Mouse (Mus musculus) telencephalon, adult 2 months (tissue): ENCODE measurements around the gene Kcnma1.

ENCODE experiments used
- DNase-seq: peaks from one replicate; pipeline ENCODE4 v3.0.0-alpha.2; 2011; ENCODE audit warnings: low read depth, low spot score

Kcnma1 gene

DNA sequence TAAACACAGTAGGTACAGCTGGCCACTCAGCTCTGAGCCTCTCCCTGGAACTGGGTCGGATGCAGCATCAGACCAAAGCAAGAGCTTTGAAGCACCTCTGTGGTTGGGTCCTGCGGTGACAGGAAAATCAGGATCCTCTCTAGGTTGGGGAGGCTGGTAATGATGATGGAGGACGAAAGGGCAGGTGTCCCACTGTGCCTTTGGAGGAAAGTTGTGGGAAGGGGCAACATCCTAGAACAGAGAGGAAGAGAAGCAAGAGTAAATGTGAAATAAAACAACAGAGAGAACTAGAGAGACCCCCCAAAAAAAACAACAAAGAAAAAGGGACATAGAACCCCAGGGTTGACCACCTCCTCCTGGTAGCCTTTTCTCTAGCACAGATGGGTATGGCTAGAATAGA lies at the start of gene Kcnma1:
Kcnma1 (minus strand) TSS at position 101 of the 400 bp plus-strand sequence.
- no peak for DNase-seq

GRCm38 (mm10) chr14:24059747-24060146 lies 45.5 kb upstream of the Kcnma1 start:
- peak; percentile 27 for DNase-seq

GRCm38 (mm10) chr14:24059287-24059686 lies 45.0 kb upstream of the Kcnma1 start:
- DNase-seq: no peak

- no peak for DNase-seq
Observed at GRCm38 (mm10) chr14:24051821-24052220, 37.5 kb upstream of the Kcnma1 start.

GRCm38 (mm10) chr14:24036609-24037008 lies 22.3 kb upstream of the Kcnma1 start:
- no peak for DNase-seq

GRCm38 (mm10) chr14:24036208-24036535 lies 21.9 kb upstream of the Kcnma1 start:
- DNase-seq: no peak

GRCm38 (mm10) chr14:24035486-24036207 lies 21.4 kb upstream of the Kcnma1 start:
- DNase-seq: no peak

- no peak for DNase-seq
Observed at GRCm38 (mm10) chr14:24032876-24033389, 18.6 kb upstream of the Kcnma1 start.

- DNase-seq: no peak
Observed at GRCm38 (mm10) chr14:24032201-24032600, 17.9 kb upstream of the Kcnma1 start.

DNA sequence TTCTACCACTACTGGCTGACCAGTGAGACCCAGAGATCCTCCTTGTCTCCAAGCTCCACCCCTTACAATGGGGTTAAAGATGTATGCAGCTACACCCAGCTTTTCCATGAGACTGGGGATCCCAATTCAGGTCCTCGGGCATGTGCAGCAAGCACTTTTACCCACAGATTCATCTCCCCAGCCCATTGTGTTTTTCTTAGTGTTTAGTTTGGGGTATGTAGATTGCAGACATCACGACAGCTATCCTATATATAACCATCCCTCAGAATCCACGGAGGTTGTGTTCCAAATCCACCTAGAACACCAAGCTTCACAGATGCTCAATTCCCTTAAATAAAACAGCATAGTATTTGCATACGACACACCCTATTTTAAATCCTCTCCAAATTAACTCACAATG lies 6.4 kb upstream of the Kcnma1 start:
- DNase-seq: peak; percentile 83

- no peak for DNase-seq
Observed at GRCm38 (mm10) chr14:24009978-24010377, 4.3 kb downstream of the Kcnma1 start.

DNA sequence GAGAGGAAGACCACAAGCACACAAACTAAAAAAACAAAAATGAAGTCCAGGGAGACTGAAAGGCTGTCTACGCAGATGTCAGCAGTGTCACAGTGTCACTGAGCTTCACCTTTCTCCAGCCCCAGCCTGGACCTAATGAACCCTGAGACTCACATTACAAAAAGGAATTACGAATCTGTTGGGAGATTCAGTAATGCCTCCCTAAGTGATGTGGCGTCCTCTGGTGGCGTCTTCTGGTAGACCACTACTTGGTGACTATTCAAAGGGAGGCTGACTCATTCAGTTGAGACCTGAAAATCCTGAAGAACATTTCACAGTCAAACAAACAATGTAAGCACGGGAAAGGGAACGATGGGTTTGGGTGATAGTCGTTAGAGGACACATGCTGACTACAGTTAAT lies 6.0 kb downstream of the Kcnma1 start:
- DNase-seq: peak; percentile 67

DNA sequence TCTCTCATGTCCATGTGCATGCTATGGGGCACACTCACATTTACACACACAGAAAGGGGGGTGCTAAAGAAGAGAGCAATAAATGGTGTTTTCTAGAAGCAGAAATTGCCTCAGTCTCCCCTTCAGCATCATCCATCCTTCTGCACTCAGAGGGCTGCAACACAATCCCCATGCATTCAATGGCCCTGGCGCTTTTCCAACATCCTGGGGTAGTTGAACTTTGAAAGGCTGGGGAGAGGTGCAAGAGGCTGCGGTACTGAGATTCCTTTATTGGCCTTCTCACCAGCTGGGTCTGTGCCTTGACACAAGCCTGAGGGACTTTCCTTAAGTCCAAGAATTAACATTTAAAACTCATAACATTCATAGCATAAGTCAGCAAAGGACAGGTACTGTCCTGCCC lies 8.0 kb downstream of the Kcnma1 start:
- no peak for DNase-seq

- DNase-seq: no peak
Observed at GRCm38 (mm10) chr14:24004471-24005271, 9.6 kb downstream of the Kcnma1 start.

DNA sequence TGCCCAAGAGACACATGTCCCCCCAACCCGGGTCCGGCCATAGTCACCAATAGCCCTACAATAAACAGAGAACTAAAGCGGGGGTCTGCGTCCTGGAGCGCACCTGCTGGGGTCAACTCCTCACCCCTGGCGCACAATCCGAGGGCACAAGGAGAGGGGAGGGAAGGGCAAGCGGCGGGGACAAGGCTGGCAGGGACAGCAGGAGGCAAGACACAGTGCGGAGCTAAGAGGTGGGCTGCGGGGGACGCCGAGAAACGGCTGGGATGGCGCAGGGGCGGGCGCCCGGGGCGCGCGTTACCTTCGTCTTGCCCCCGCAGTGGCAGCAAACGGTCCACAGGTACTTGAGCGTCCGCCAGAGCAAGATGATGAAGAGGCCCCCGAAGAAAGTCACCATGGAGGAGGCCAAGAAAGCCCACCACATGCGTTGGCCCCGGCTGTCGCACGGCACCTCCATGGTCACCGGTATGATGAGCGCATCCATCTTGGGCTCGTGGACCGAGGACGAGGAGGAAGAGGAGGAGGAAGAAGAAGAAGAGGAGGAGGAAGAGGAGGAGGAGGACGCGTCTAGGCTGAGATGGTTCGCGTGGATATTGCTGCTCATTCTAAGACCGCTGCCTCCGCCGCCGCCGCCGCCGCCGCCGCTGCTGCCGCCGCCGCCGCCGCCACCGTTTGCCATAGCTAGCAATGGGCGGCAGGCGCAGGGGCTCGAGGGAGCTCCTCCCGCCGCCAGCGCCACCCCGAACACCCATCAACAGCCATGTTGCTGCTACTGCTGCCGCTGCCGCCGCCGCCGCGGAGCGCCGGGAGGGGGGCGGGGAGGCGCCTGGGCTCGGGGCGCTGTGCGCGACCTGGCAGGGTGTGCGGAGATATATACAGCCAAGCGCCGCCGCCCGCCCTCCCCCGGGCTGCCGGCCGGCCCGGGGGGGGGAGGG lies 10.6 kb downstream of the Kcnma1 start:
- DNase-seq: no peak

DNA sequence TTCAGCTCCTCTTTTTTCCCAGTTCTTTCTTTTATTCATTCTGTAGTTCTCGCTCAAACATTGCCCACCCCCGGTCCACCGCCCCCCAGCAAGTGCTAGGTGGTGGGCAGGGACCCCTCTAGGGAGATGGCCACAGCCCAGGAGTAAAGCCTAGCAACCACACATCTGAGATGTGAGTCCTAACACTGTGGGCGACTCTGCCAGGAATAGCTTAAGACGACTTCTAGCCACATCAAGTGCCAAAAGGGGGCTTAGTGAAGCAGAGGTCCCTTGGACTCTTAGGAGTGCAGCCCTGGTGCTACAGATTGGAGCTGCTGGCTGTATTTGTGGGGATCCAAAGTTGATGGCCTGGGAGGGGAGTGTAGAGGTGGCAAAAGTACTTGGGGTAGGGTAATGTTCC lies 11.6 kb downstream of the Kcnma1 start:
- no peak for DNase-seq

DNA sequence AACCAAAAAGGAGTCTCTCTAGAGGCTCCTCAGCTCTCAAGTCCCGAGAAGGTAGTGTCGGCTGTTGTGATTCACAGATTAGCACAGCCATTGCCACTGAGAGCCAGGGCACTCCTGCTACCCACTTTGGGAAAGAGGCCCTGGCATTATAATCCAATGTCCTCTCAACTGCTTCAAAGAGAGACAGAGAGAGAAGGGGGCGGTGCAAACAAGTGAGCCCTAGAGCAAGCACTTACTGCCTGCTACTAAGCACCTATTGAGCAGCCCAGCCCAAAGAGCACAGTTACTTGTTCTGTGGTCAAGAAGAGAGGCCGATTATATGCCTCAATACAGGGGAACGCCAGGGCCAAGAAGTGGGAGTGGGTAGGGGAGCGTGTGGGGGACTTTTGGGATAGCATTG lies 16.4 kb downstream of the Kcnma1 start:
- no peak for DNase-seq

GRCm38 (mm10) chr14:23995831-23996230 lies 18.5 kb downstream of the Kcnma1 start:
- no peak for DNase-seq

DNA sequence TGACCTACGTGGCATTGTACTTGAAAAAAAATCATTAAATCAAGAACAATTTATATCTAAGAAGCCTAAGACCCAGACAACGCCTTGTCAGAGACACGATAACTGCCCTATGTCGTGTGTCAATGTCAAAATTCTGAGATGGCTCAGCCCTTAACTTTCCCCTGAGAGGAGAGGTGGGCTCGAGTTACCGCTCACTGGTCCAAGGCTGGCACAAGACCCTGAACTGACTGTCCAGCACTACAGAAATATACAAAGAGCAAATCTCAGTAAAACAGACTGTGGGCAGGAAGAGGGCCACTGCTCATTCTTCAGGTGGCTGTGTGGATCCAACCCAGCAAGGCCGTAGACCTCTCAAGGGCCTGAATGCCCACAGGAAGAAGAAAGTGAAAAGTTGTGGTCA lies 23.4 kb downstream of the Kcnma1 start:
- no peak for DNase-seq

GRCm38 (mm10) chr14:23989696-23990095 lies 24.6 kb downstream of the Kcnma1 start:
- DNase-seq: no peak

- peak; percentile 84 for DNase-seq
Observed at GRCm38 (mm10) chr14:23982205-23982604, 32.1 kb downstream of the Kcnma1 start.

- no peak for DNase-seq
Observed at GRCm38 (mm10) chr14:23974685-23975084, 39.6 kb downstream of the Kcnma1 start.
